Mouse (Mus musculus) heart, adult 2 months (tissue): ENCODE measurements around the gene Gm44965.

ENCODE experiments used
- CTCF ChIP-seq: fragments of 200-600 bp; IDR thresholded peaks from 2 replicates; pipeline ENCODE4 v1.8.1; 2022; ENCODE audit warnings: antibody characterized with exemption, mild to moderate bottlenecking, moderate library complexity
- EP300 ChIP-seq: fragments of 200-500 bp; IDR thresholded peaks from 2 replicates; pipeline ENCODE4 v1.6.1; 2011; ENCODE audit warnings: low read depth, low read length, control low read depth; ENCODE audit not compliant: insufficient read depth
- POLR2A ChIP-seq: fragments of 200-500 bp; IDR thresholded peaks from 2 replicates; pipeline ENCODE4 v1.6.1; 2011; ENCODE audit warnings: mild to moderate bottlenecking, low read depth, low read length, control low read depth; ENCODE audit not compliant: insufficient read depth

GRCm38 (mm10) chr6:48668022-48668421 is 74.3 kb downstream of the Gm44965 start:
- TF ChIP-seq CTCF (no peak), EP300 (no peak), POLR2A (no peak)
